Mouse (Mus musculus) ES-Bruce4 (cell line): ENCODE results near the gene Nrxn1.

ENCODE experiments used
- CTCF ChIP-seq: IDR thresholded peaks from one replicate; pipeline ENCODE4 v1.8.1; 2011; ENCODE audit warnings: low read depth, low read length
- POLR2A ChIP-seq: IDR thresholded peaks from one replicate; pipeline ENCODE4 v1.8.1; 2011; ENCODE audit warnings: low read length; ENCODE audit not compliant: insufficient read depth

DNA sequence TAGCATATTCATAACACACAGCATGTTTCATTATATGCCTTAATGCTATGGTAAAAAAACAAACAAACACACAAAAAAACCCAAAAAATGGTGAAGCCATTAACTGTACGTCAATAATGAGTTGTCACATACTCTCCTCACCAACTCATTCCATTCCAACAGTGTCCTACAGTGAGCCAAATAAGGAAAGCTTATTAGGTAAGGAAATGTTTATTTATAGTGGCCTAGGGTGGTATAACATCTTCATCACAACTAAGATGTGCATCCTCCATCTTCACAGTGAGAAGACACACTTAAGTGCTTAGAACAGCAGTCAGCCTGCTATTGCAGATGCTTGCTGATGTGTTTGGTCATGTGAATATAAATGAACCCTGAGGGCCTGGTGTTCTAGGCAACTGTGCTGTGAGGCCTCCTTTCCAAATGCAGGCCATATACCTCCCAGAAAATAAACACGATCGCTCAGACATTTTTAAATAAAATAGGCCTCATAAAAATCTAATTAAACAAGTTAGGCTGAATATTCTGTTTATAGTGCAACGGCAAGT lies 454.6 kb downstream of the Nrxn1 start:
- TF ChIP-seq CTCF (no peak), POLR2A (no peak)
